Mouse (Mus musculus) gastrocnemius, postnatal 25 days (tissue): ENCODE data around the gene Polr2b. TPM values are rescaled to one million over a fixed set of nuclear protein-coding genes. Genes with fewer than 3 reads are reported as not detected.

Experiments
- DNase-seq: peaks from one replicate; pipeline ENCODE4 v3.0.0; 2022
- microRNA-seq, 2 experiments: library from miRNA; unstranded; fragments of <30 nt; microRNA quantifications; one replicate each; pipeline ENCODE4 v1.2.0; 2021; ENCODE audit warnings: borderline replicate concordance in 2 of 2
- total RNA-seq, 2 experiments: library from RNA; stranded (reverse); gene quantifications; 1 replicate in 1 of 2; 2 replicates in 1 of 2; pipeline ENCODE4 v1.2.3; 2021

Gene Polr2b
- total RNA-seq, 2 experiments from 2014 or later = 21.5 TPM

- DNase-seq = no peak
These were observed 77.4 kb downstream of the Polr2b start for GRCm38 (mm10) chr5:77387414-77387704.

GRCm38 (mm10) chr5:77388359-77388758 lies 78.4 kb downstream of the Polr2b start:
- no peak for DNase-seq

DNA sequence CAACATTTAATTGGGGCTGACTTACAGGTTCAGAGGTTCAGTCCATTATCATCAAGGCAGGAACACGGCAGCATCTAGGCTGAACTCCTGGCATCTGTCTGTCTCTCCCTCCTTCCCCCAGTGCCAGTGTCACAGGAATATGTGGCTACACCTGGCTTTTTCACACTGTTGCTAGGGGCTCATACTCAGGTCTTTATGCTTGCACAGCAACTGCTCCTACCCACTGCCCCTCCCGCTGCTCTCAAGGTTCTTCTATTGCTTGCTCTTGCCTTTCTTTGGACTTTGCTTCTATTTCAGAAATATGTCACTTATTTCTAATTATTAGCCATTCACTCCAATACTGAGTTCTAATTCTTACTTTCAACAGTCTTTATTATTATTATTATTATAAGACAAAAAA lies 80.3 kb downstream of the Polr2b start:
- no peak for DNase-seq

GRCm38 (mm10) chr5:77393094-77393619 lies 83.2 kb downstream of the Polr2b start:
- DNase-seq = no peak

DNA sequence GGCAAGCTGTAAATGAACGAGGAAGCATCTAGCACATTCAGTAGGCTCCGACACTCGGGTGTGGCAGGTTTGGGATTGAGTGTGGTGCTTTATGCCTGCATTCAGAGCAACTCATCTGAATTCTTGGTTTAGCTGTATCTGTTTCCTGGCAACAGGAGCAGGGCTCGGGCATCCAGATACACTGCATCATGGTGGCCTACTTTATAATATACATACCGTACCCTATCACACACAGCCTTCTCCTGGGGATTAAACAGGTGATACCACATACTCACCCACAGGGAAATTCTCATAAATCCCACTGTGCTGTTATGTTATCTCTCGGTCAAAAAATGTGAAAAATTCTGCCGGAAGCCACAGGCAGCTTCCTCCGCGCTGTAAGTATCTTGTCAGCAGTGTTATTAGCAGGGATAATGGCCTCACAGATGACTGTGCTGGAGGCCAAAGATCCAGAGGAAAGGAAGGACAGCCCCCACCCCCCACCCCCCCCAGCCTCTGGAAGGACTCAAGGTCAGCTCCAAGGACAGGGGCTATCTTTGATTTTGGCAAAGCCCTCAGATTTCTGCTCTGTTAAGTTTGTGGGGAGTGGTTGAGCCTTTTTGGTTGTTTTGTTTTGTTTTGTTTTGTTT lies 84.2 kb downstream of the Polr2b start:
- DNase-seq = no peak

DNA sequence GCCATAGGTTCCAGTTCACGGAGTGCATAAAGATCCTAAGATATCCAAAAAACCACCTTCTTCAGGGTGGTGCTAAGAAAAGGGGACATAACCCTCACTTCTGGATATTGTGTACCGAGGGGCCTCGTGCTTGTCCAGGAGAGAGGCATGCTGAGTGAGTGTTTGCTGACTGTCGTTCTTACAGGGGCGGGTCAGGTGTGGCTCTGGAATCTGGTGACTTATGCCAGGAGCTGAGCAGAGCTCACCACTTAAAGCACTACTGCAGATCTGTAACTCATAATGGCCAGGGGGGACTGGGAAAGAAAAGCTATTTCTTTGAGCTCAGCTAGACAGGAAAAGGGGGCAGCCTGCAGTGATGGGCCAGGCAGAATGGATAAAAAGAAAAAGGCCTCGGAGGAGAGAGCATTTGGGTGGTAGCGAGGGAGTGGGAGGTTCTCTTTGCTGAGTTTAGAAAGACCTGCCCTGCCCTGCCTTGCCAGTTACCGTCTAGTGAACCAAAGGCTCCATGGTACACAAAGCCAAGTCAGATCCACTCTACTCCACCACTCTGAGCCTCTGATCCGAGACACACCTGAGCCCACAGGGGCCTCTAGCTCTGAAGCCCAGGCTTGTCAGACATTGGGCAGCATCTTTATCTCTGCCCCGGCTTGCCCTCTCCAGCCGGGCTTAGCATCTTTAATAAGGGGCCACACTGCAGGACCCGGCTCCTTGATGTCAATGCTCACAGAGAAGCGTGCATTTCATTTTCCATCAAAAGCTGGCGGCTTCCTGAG lies 88.5 kb downstream of the Polr2b start:
- DNase-seq = no peak

Small RNA genes within 50 kb of the gene (microRNA-seq; reads per million reads assigned to microRNA genes)
- gene Mir5098 = 0 reads per million in 2 experiments

Other genes starting within 250 kb of the Polr2b start
- 1 to 10 TPM; 3.4 to 5.7 TPM for gene Hopx, start 195.0 kb upstream of the Polr2b start, total RNA-seq
- gene Spink2, start 98.7 kb upstream of the Polr2b start, total RNA-seq = not detected
- gene Rest, start 44.7 kb upstream of the Polr2b start, total RNA-seq = 1 to 10 TPM; 7.9 to 8.0 TPM
- gene Noa1, start 63 bp upstream of the Polr2b start, total RNA-seq = 10 to 100 TPM; 12.8 to 18.0 TPM
- 100 to 1,000 TPM; 105 to 156 TPM for gene Igfbp7, start 97.9 kb downstream of the Polr2b start, total RNA-seq